Mouse (Mus musculus): ENCODE data around the gene Tnni1.

- no peak for TF ChIP-seq CTCF (IDR thresholded peaks at IDR 0.05; ENCODE audit: borderline replicate concordance, insufficient read depth, low read depth, low read length)
- TF ChIP-seq POLR2A (IDR thresholded peaks at IDR 0.05; ENCODE audit: borderline replicate concordance, insufficient read depth, low read length): no peak
Measured at GRCm38 (mm10) chr1:135858533-135858932, 79.3 kb downstream of the Tnni1 start.
